Mouse (Mus musculus) liver, embryonic 14.5 days (tissue): ENCODE results near the gene Chrm2. TPM values are rescaled to one million over a fixed set of nuclear protein-coding genes. Genes with fewer than 3 reads are reported as not detected.
A peak's percentile ranks its signal among the peaks of the same experiment; 100 is the strongest.

ENCODE experiments used
- ATAC-seq: fragments of 200-750 bp; cut with Nextera tagmentation; 2 replicates; pipeline ENCODE4 v1.8.0; 2017; ENCODE audit warnings: moderate number of reproducible peaks, mild to moderate bottlenecking, moderate library complexity; ENCODE audit not compliant: insufficient read depth
- DNase-seq, 3 experiments: peaks; one replicate each; pipeline ENCODE4 v3.0.0-alpha.2; 2012 to 2013; ENCODE audit warnings: low read depth in 3 of 3, low spot score in 3 of 3
- H3K27ac ChIP-seq: fragments of 300-500 bp; sonication (generic); 2 replicates; pipeline ENCODE4 v1.5.1; 2014; ENCODE audit warnings: moderate library complexity, mild to moderate bottlenecking, control low read depth, inconsistent platforms
- H3K27me3 ChIP-seq: fragments of 300-500 bp; sonication (generic); 2 replicates; pipeline ENCODE4 v1.6.1; 2014; ENCODE audit warnings: mild to moderate bottlenecking, low read length, moderate library complexity; ENCODE audit not compliant: control insufficient read depth, insufficient read depth
- H3K36me3 ChIP-seq: fragments of 300-500 bp; sonication (generic); replicated peaks from 2 replicates; pipeline ENCODE4 v1.6.1; 2014; ENCODE audit warnings: low read depth; ENCODE audit not compliant: control insufficient read depth, insufficient read depth
- H3K4me1 ChIP-seq, 2 experiments: fragments of 200-500 bp in 1 of 2; fragments of 300-500 bp in 1 of 2; sonication (generic) in 1 of 2; replicated peaks; 2 replicates each; pipeline ENCODE4 v1.6.1; 2012 to 2014; ENCODE audit warnings: antibody characterized with exemption in 1 of 2, inconsistent platforms in 1 of 2, low read length in 1 of 2; ENCODE audit not compliant: control insufficient read depth in 2 of 2, insufficient read depth in 2 of 2
- H3K4me2 ChIP-seq: fragments of 300-500 bp; sonication (generic); 2 replicates; pipeline ENCODE4 v1.6.1; 2014; ENCODE audit warnings: low read depth, mild to moderate bottlenecking, control low read depth, moderate library complexity
- H3K4me3 ChIP-seq, 2 experiments: fragments of 200-500 bp in 1 of 2; fragments of 300-500 bp in 1 of 2; sonication (generic) in 1 of 2; 2 replicates each; pipeline ENCODE4 v1.5.1; 2012 to 2014; ENCODE audit warnings: low read depth in 2 of 2, low read length in 2 of 2, mild to moderate bottlenecking in 2 of 2, control low read depth in 1 of 2, inconsistent platforms in 1 of 2, moderate library complexity in 1 of 2; ENCODE audit not compliant: insufficient read depth in 1 of 2
- H3K9ac ChIP-seq: fragments of 300-500 bp; sonication (generic); replicated peaks from 2 replicates; pipeline ENCODE4 v1.6.1; 2014; ENCODE audit warnings: mild to moderate bottlenecking, control low read depth, moderate library complexity
- H3K9me3 ChIP-seq: fragments of 300-500 bp; sonication (generic); 2 replicates; pipeline ENCODE4 v1.6.1; 2016; ENCODE audit warnings: low read length, mixed read lengths; ENCODE audit not compliant: control insufficient read depth
- CTCF ChIP-seq: IDR thresholded peaks from 2 replicates; pipeline ENCODE4 v1.5.1; 2016; ENCODE audit warnings: antibody characterized with exemption, low read depth, control low read depth
- EP300 ChIP-seq: IDR thresholded peaks from 2 replicates; pipeline ENCODE4 v1.6.1; 2016; ENCODE audit warnings: antibody characterized with exemption, low read depth
- WGBS: fragments of 180-500 bp; shearing (Covaris S2); extraction: QIAGEN DNeasy Blood & Tissue Kit; methylation state at CpG from one replicate; pipeline ENCODE4 v1.1.7; 2014; ENCODE audit not compliant: insufficient replicate concordance; 5-methylcytosine and 5-hydroxymethylcytosine counted together
- polyA plus RNA-seq, 2 experiments: library from polyadenylated mRNA; depleted of rRNA in 1 of 2; stranded (reverse) in 1 of 2; unstranded in 1 of 2; fragments of >200 nt; fragmentation: Nextera tagmentation in 1 of 2; extraction: Ambion mirVana in 1 of 2; gene quantifications; 2 replicates each; pipeline versions ENCODE4 v1.2.1 to v1.2.3; 2012 to 2014

Chrm2 gene
- polyA plus RNA-seq, 2 experiments, result 0.17 to 0.43 TPM

GRCm38 (mm10) chr6:36389260-36389965, 1.5 kb downstream of the Chrm2 start:
- Histone ChIP-seq H3K9ac (no peak overlapping the region), H3K4me3 (0 out of 4 replicates have a peak overlapping the region, but pooled peaks of 1 of the 2 experiments have one; percentile 9), H3K27ac (no peak overlapping the region), H3K4me2 (peak overlapping the region; percentile 13; the same call in 1 of the 2 replicates), H3K9me3 (no peaks in the 10 kb centered on the region), H3K36me3 (no peaks in the 10 kb centered on the region), H3K27me3 (peaks cover 13% of the 10 kb centered on the region), H3K4me1 (no peaks in the 10 kb centered on the region)
- no peak for TF ChIP-seq CTCF
- TF ChIP-seq EP300, result no peak
- ATAC-seq (no peak), DNase-seq (no peak)
- WGBS, result 22% methylated on average over 20 of the region's 20 CpGs

- no peak for TF ChIP-seq EP300
- no peak for TF ChIP-seq CTCF
- Histone ChIP-seq H3K9ac (no peak overlapping the region), H3K4me3 (no peak overlapping the region), H3K27me3 (peaks cover 4% of the 10 kb centered on the region), H3K4me2 (no peak overlapping the region), H3K4me1 (no peaks in the 10 kb centered on the region), H3K9me3 (no peaks in the 10 kb centered on the region), H3K36me3 (no peaks in the 10 kb centered on the region), H3K27ac (no peak overlapping the region)
- no peak for ATAC-seq
- WGBS, result 48% methylated on average over 4 of the region's 4 CpGs
- no peak for DNase-seq
Observed at GRCm38 (mm10) chr6:36393705-36394104, 5.8 kb downstream of the Chrm2 start.

GRCm38 (mm10) chr6:36405139-36405538, 17.3 kb downstream of the Chrm2 start:
- Histone ChIP-seq H3K9me3 (no peaks in the 10 kb centered on the region), H3K4me3 (no peak overlapping the region), H3K4me2 (no peak overlapping the region), H3K4me1 (no peaks in the 10 kb centered on the region), H3K27me3 (no peaks in the 10 kb centered on the region), H3K27ac (no peak overlapping the region), H3K9ac (no peak overlapping the region), H3K36me3 (no peaks in the 10 kb centered on the region)
- no peak for ATAC-seq
- DNase-seq, result no peak
- no peak for TF ChIP-seq EP300
- TF ChIP-seq CTCF, result no peak
- WGBS, result 53% methylated on average over 5 of the region's 5 CpGs

- Histone ChIP-seq H3K36me3 (no peaks in the 10 kb centered on the region), H3K27ac (no peak overlapping the region), H3K4me1 (no peaks in the 10 kb centered on the region), H3K9ac (no peak overlapping the region), H3K4me3 (no peak overlapping the region), H3K4me2 (no peak overlapping the region), H3K27me3 (no peaks in the 10 kb centered on the region), H3K9me3 (no peaks in the 10 kb centered on the region)
- ATAC-seq (no peak), DNase-seq (no peak)
- TF ChIP-seq CTCF, result no peak
- no peak for TF ChIP-seq EP300
Observed at GRCm38 (mm10) chr6:36409016-36409415, 21.1 kb downstream of the Chrm2 start.

GRCm38 (mm10) chr6:36410057-36410456, 22.2 kb downstream of the Chrm2 start:
- ATAC-seq, result no peak
- H3K4me3 ChIP-seq, result no peak overlapping the region
- WGBS, result 49% methylated on average over 2 of the region's 2 CpGs
- H3K36me3 ChIP-seq, result no peaks in the 10 kb centered on the region
- no peaks in the 10 kb centered on the region for H3K9me3 ChIP-seq
- no peak overlapping the region for H3K9ac ChIP-seq
- no peak overlapping the region for H3K27ac ChIP-seq
- no peaks in the 10 kb centered on the region for H3K27me3 ChIP-seq
- H3K4me1 ChIP-seq, result no peaks in the 10 kb centered on the region
- H3K4me2 ChIP-seq, result no peak overlapping the region
- no peak for TF ChIP-seq EP300
- TF ChIP-seq CTCF, result no peak
- no peak for DNase-seq
